Mouse (Mus musculus) cortical plate, adult 2 months (tissue): ENCODE measurements at regions not wholly inside any gene's neighbourhood (a gene's known extent, or its start where the extent isn't known, plus 50 kb on each side); places are given as distances from the start of the nearest gene placed in this dataset.

Source experiments
- CTCF ChIP-seq: fragments of 200-500 bp; IDR thresholded peaks from 2 replicates; pipeline ENCODE4 v1.5.1; 2011; ENCODE audit warnings: mild to moderate bottlenecking, control low read depth, low read length; ENCODE audit not compliant: insufficient read depth; ENCODE audit errors: extremely low read depth
- POLR2A ChIP-seq: fragments of 200-500 bp; IDR thresholded peaks from 2 replicates; pipeline ENCODE4 v1.6.1; 2011; ENCODE audit warnings: mild to moderate bottlenecking, low read length, control low read depth; ENCODE audit not compliant: insufficient read depth; ENCODE audit errors: extremely low read depth

- TF ChIP-seq CTCF = no peak
- no peak for TF ChIP-seq POLR2A
Measured at GRCm38 (mm10) chr2:19796790-19797189, 112.8 kb upstream of the Etl4 start.
